Comparison of ENCODE assay signal across 8 mouse cellular contexts in the genomic region with DNA sequence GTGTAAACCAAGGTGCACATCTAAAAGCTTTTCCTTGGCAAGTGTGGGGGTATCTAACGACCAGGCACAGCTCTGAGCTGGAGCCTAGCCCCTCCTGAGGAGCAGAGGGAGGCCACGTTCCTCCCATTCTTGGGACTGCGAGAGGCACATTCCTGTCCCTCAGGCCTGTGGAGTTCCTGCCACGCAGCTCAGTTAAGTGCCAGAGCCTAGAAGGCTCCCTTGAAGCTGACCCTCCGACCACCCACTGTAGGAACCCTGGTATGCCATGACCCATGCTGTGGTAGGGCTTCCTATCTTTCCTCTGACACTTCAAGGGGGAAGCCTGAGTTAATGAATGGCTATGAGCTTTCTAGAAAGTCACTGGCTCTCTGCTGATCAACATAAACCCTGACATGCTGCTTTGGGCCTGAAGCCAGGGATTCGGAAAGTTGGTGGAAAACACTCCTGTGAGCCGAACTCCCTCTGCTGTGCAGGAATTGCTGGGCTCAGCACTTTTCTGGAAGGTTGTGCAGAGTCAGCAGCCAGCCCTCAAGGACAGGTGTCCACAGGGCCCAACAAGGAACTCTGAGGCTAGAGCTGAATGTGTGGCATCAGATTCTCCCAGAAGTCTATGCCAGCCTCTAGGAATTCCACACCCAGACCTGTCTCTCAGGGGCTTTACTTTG. TPM values are rescaled to one million over a fixed set of nuclear protein-coding genes. Genes with fewer than 3 reads are reported as not detected.
DNase-seq lines count a peak whose midpoint lies in the region; ATAC-seq and TF ChIP-seq lines count a peak whose summit lies in the region.

No protein-coding gene starts in this region.

- H3K9ac ChIP-seq in liver, embryonic 11.5 days (ENCODE audit: low read depth, low read length): no peak overlapping the region
- H3K9ac ChIP-seq in embryonic facial prominence, embryonic 12.5 days: no peak overlapping the region
- H3K9ac ChIP-seq in intestine, embryonic 16.5 days (ENCODE audit: low read depth, low read length): peak overlapping the region; percentile 23; the same call in 1 of the 2 replicates
- no peak overlapping the region for H3K9ac ChIP-seq in liver, postnatal 0 days (replicated peaks)

- H3K27me3 ChIP-seq in liver, embryonic 11.5 days (replicated peaks; ENCODE audit: control insufficient read depth, insufficient read depth, low read length): no peaks in the 10 kb centered on the region
- H3K27me3 ChIP-seq in embryonic facial prominence, embryonic 12.5 days: no peaks in the 10 kb centered on the region
- H3K27me3 ChIP-seq in intestine, embryonic 16.5 days (replicated peaks; ENCODE audit: control insufficient read depth, insufficient read depth, low read length): no peaks in the 10 kb centered on the region
- no peaks in the 10 kb centered on the region for H3K27me3 ChIP-seq in liver, postnatal 0 days (ENCODE audit: insufficient read depth, low read length)

- no peaks in the 10 kb centered on the region for H3K9me3 ChIP-seq in liver, embryonic 11.5 days (ENCODE audit: control insufficient read depth, low read length)
- H3K9me3 ChIP-seq in embryonic facial prominence, embryonic 12.5 days: no peaks in the 10 kb centered on the region
- H3K9me3 ChIP-seq in intestine, embryonic 16.5 days (ENCODE audit: control insufficient read depth, low read length): no peaks in the 10 kb centered on the region
- H3K9me3 ChIP-seq in liver, postnatal 0 days (ENCODE audit: low read length): no peaks in the 10 kb centered on the region

- no peak for TF ChIP-seq EP300 in liver, postnatal 0 days (IDR thresholded peaks at IDR 0.05; ENCODE audit: low read depth)

- ATAC-seq in liver, embryonic 11.5 days (replicated peaks; ENCODE audit: low FRiP score): no peak
- no peak for ATAC-seq in embryonic facial prominence, embryonic 12.5 days (ENCODE audit: insufficient number of reproducible peaks, insufficient read depth, low FRiP score, low TSS enrichment)
- ATAC-seq in intestine, embryonic 16.5 days: peak; percentile 60; the same call in 1 of the 2 replicates
- no peak for ATAC-seq in liver, postnatal 0 days

- no peak for TF ChIP-seq CTCF in liver, postnatal 0 days (IDR thresholded peaks at IDR 0.05; ENCODE audit: low read depth)

- peaks cover 8% of the 10 kb centered on the region; the same call in 1 of the 2 replicates for H3K4me1 ChIP-seq in liver, embryonic 11.5 days (replicated peaks; ENCODE audit: control insufficient read depth, insufficient read depth, low read length)
- peaks cover 23% of the 10 kb centered on the region for H3K4me1 ChIP-seq in embryonic facial prominence, embryonic 12.5 days
- H3K4me1 ChIP-seq in intestine, embryonic 16.5 days (ENCODE audit: control insufficient read depth, insufficient read depth, low read length): peaks cover 17% of the 10 kb centered on the region
- H3K4me1 ChIP-seq in liver, postnatal 0 days (ENCODE audit: insufficient read depth): peaks cover 5% of the 10 kb centered on the region; the same call in 1 of the 2 replicates

- no peak for DNase-seq in liver, embryonic 11.5 days (ENCODE audit: low spot score)
- no peak for DNase-seq in liver
- no peak for DNase-seq in liver, postnatal 0 days
- DNase-seq in left cerebral cortex, adult 8-10 months (ENCODE audit: low spot score in 2 of 2): no peak
- DNase-seq in cerebellum, postnatal 25 days: no peak
- no peak for DNase-seq in retina, embryonic 14.5 days (ENCODE audit: low spot score)

- H3K4me3 ChIP-seq in liver, embryonic 11.5 days (ENCODE audit: low read depth, low read length): no peak overlapping the region
- no peak overlapping the region for H3K4me3 ChIP-seq in embryonic facial prominence, embryonic 12.5 days
- H3K4me3 ChIP-seq in intestine, embryonic 16.5 days (ENCODE audit: low read length): no peak overlapping the region
- no peak overlapping the region for H3K4me3 ChIP-seq in liver, postnatal 0 days (ENCODE audit: low read depth, low read length)

- no peak overlapping the region for H3K4me2 ChIP-seq in liver, embryonic 11.5 days
- no peak overlapping the region for H3K4me2 ChIP-seq in embryonic facial prominence, embryonic 12.5 days (replicated peaks)
- no peak overlapping the region for H3K4me2 ChIP-seq in intestine, embryonic 16.5 days (ENCODE audit: low read depth, low read length)
- H3K4me2 ChIP-seq in liver, postnatal 0 days (ENCODE audit: low read depth, low read length): no peak overlapping the region

- 50% methylated on average over 7 of the region's 7 CpGs for whole genome bisulfite sequencing in liver, embryonic 11.5 days
- 39% methylated on average over 7 of the region's 7 CpGs for WGBS in embryonic facial prominence, embryonic 12.5 days
- 38% methylated on average over 7 of the region's 7 CpGs for WGBS in intestine, embryonic 16.5 days
- 61% methylated on average over 7 of the region's 7 CpGs for WGBS in liver, postnatal 0 days (ENCODE audit: insufficient replicate concordance)

- H3K36me3 ChIP-seq in liver, embryonic 11.5 days (ENCODE audit: control insufficient read depth, insufficient read depth, low read length): no peaks in the 10 kb centered on the region
- H3K36me3 ChIP-seq in embryonic facial prominence, embryonic 12.5 days: no peaks in the 10 kb centered on the region
- H3K36me3 ChIP-seq in intestine, embryonic 16.5 days (ENCODE audit: control insufficient read depth, insufficient read depth, low read length): no peaks in the 10 kb centered on the region
- 0 out of 2 replicates have a peak, but pooled peaks cover 3% of the 10 kb centered on the region for H3K36me3 ChIP-seq in liver, postnatal 0 days (replicated peaks; ENCODE audit: insufficient read depth, low read length)

- H3K27ac ChIP-seq in liver, embryonic 11.5 days (ENCODE audit: low read depth, low read length): peak overlapping the region; percentile 26
- peak overlapping the region; percentile 68 for H3K27ac ChIP-seq in embryonic facial prominence, embryonic 12.5 days
- peak overlapping the region; percentile 26 for H3K27ac ChIP-seq in intestine, embryonic 16.5 days (ENCODE audit: low read length)
- H3K27ac ChIP-seq in liver, postnatal 0 days (ENCODE audit: low read depth): 0 out of 2 replicates have a peak overlapping the region, but pooled peaks have one; percentile 0

RNA-seq across cellular contexts. Expression of gene Garnl3, which starts 34.4 kb away (rescaled TPM):
- 4.4 and 4.6 TPM in 2 replicates for polyA plus RNA-seq in liver, embryonic 11.5 days (2014; fragmentation: Nextera tagmentation; extraction: Ambion mirVana)
- polyA plus RNA-seq in embryonic facial prominence, embryonic 12.5 days (2016; fragmentation: Nextera tagmentation; extraction: Ambion mirVana): 12.3 and 14.3 TPM in 2 replicates
- 8.7 and 10.2 TPM in 2 replicates for polyA plus RNA-seq in intestine, embryonic 16.5 days (2015; fragmentation: Nextera tagmentation; extraction: Ambion mirVana)
- 0.40 and 0.50 TPM in 2 replicates for polyA plus RNA-seq in liver, postnatal 0 days (2015; fragmentation: Nextera tagmentation; extraction: Ambion mirVana)
- 100 to 1,000 TPM in 3 of 4 experiments, 10 to 100 TPM in 1; 90.0 to 133 (median 114) TPM for total RNA-seq in left cerebral cortex, adult 8-10 months (2022)

RNA-seq across cellular contexts. Expression of gene Angptl2, which starts 50.0 kb away (rescaled TPM):
- 11.3 and 12.2 TPM in 2 replicates for polyA plus RNA-seq in liver, embryonic 11.5 days (2014; fragmentation: Nextera tagmentation; extraction: Ambion mirVana)
- 42.6 and 43.9 TPM in 2 replicates for polyA plus RNA-seq in embryonic facial prominence, embryonic 12.5 days (2016; fragmentation: Nextera tagmentation; extraction: Ambion mirVana)
- polyA plus RNA-seq in intestine, embryonic 16.5 days (2015; fragmentation: Nextera tagmentation; extraction: Ambion mirVana): 41.6 and 42.9 TPM in 2 replicates
- polyA plus RNA-seq in liver, postnatal 0 days (2015; fragmentation: Nextera tagmentation; extraction: Ambion mirVana): 3.8 and 4.4 TPM in 2 replicates
- 1 to 10 TPM; 4.0 to 4.7 (median 4.3) TPM for total RNA-seq in left cerebral cortex, adult 8-10 months (2022)

Comparison
In these comparisons a context has a peak if more than half of its experiments do, and no peak if none do; other contexts are left out.
1. H3K27ac ChIP-seq: peak in every context shown above with its lines; median percentile 68 in embryonic facial prominence, embryonic 12.5 days; 26 in liver, embryonic 11.5 days; 26 in intestine, embryonic 16.5 days; 0 in liver, postnatal 0 days.